Mouse (Mus musculus): ENCODE results near the gene Klb.

DNA sequence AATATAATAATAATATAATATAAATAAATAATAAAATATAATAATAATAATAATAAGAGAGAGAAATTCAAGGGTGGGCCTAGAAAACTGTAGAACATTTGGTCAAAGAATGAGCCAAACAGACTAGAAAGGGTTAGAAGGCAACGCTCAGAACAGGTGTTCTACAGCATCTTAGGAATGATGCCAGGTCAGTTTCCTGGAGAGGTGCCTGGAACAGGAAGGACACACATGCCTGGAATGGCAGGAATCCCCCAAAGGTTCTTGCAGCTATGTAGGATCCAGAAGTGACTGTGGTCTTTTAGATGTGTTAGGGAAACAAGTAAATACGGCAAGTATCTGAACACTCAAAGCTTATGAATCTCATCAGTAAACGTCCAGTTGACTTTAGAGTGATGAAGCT is 23.8 kb upstream of the Klb start:
- TF ChIP-seq CTCF (conservative IDR thresholded peaks at IDR 0.05; ENCODE audit: low read length) (no peak), POU5F1 (IDR thresholded peaks at IDR 0.05; ENCODE audit: borderline replicate concordance, low read length) (no peak)
